Mouse (Mus musculus): Measurements from ENCODE around the gene Rhbdl2.
A peak's percentile ranks its signal among the peaks of the same experiment; 100 is the strongest.

Gene Rhbdl2

DNA sequence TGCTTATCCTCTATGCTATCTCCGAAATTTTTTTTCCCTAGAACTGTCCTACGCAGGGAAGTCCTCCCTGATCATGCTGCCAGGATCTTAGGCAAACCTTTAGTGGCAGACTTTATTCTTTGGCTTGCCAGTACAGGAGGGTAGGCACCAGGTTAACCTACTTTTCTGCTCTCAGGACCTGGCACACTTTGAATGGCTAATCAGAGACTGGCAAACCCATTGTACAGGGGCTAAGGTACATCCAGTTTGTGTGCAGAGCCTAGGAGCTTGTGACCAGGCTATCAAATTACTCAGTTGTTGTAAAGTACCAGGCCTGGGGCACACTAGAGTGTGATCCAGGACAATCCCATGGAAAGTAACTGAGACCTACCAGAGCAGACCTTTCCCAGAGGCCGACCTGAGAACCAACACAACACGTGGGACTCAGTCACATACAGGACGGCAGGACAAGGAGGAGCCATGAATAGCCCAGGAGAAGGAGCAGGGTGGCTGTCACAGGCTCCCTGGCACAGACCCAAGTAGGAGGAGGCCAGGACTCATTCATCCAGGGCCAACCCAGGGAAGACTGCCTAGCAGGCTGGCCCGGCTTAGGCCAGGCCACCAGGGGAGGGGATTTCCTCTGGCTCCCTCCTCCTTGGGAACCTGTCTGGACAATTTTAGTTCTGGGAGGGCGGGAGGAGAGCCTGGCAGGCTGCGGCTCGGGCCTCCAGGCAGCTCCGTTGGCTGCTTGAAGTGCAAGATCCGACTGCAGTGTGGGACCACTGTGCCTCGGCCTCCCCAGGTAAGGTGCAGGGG is at the start of gene Rhbdl2:
TSS of gene Rhbdl2 (plus strand) at position 684 of the 795 bp plus-strand sequence.
- DNase-seq (ENCODE audit: low spot score), result peak; percentile 59

DNA sequence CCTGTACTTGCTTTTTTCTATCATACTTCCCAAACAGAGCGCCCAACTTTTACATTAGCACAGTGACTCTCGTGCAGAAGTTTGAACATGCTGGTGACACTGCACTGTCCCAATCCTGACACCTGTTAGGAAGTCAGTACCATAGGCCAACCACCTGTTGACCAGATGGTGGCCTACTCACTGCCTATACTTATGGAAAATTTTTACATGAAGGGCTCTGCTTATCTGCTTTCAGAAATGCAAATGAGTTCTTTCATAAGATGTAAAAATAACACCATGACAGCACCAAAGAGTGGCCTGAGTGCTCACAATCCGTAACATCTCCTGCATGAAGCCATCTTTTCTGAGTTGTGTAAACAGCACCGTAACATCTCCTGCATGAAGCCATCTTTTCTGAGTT is 49.0 kb upstream of the Rhbdl2 start:
- no peak for DNase-seq (ENCODE audit: low spot score)

DNA sequence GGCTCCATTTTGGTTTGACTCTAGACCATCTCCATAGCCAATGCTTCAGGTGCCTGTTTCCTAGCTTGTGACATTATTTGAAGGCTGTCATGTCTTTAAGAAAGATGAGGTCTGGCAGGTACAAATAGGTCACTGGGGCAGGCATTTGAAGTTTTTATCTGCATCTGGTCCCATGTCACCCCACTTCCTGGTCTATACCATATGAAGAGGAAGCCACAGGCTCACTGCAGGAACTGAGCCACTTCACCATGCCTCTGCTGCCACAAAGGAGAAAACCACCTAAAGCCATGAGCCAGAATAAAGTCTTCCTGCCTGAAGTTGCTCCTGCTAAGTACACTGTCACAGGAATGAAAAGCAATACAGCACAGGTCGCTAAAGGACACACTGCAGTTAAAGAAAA is 44.8 kb upstream of the Rhbdl2 start:
- DNase-seq (ENCODE audit: low spot score), result no peak

DNA sequence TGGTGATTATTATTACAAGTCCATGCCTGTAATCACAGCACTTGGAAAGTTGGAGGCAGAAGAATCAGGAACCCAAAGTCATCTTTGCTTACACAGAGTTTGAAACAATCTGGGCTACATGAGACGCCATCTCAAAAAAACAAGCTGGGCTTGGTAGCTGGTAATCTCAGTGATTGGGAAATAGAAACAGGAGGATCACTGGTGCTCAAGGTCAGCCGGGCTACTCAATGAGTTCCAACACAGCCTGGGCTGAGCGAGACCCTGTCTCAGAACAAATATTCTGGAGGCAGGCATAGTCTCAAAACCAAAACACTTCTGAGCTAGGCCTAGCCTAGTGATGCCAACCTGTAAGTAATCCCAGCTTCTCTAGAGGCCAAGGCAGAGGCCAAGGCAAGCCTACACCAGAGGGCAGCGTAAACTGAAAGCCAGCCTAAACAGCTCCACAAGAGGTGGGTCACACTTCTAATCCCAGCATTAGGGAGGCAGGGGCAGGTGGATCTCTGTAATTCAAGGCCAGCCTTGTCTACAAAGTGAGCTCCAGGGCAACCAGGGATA is 42.4 kb upstream of the Rhbdl2 start:
- no peak for DNase-seq (ENCODE audit: low spot score)

DNA sequence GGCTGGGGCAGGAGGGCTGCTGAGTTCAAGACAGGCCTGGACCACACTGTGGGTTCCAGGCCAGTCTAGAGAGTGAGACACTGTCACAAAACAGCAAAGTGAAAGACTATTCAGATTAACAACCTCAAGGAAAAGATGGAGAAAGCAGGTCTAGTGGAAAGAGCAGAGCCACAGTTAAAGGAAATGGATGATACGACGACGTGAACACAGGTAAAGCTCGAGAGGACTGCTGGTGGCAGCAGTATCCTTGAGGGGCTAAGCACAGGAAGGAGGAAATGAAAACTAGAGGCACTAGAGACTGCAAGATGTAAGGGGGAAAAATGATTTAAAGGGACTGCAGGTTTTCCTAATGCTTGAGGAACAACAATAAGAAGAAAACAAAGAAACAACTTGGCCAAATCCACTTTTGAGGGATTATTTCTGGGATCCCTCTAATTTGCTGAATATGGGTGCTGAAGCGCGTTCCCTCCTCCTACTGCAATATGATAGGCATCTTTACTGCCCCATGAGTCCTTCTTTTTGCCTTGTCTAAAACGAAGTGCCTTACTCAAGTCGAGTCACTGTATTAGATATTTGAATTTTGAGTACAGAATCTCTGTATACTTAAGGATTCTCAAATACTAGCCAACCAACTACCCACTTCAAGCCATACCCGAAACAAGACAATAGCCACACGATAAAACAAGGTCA is 38.8 kb upstream of the Rhbdl2 start:
- no peak for DNase-seq (ENCODE audit: low spot score)

DNA sequence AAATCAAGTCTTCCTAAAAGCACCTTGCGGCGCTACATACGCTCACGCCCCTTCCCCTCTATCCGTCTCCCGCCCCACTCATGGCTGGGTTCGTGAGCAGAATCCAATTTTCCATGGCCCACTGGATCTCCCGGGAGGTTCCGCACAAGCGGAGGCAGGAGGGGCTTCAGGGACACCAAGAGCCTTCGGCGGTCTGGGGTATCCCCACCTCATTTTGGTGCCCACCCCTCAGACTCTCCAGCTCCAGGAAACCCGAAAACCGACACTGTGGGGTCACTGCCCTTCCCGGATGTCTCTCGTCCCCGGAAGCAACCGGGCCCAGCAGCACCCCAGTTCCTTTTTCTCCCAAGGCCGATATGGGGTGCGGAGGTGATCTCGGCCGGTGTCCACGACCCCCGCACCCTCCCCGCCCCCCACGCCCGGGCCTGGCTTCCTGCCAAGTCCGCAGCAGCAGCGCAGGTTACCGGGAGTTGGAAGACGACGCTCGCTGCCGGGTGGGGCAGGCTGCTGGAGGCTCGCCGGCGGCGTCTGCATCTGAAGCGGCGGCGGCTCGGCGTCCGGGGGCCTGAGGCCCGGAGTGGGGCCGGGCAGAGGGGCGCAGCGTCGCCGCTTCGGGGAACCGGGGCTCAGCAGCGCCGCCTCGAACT is 38.1 kb upstream of the Rhbdl2 start:
- peak; percentile 42 for DNase-seq (ENCODE audit: low spot score)

DNA sequence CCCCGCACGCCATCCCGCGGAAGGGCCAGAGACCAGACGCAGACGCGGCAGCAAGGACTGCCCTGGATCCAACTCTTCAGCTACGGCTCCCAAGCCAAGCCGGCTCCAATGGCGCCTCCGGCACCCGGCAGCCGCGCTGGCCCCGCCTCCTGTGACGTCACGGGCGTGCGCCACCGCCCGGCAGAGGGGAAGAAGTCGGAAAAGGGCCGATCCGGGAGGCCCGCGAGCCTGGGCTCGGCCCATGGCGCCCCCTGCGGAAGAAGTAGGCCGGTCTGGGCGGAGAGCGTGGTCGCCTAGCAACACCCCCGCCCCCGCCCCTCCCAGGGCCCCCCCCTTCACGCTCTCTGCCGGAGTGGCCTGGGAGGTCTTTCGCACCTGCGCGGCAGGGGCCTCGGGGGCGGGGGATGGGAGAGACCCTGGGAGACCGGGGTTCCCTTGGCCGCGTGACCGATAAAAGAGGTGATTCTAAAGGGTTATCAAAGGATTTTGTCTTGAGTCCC is 37.5 kb upstream of the Rhbdl2 start, which contains the start of gene Akirin1:
TSS of gene Akirin1 (minus strand) at position 194 of the 500 bp plus-strand sequence.
- peak; percentile 99 for DNase-seq (ENCODE audit: low spot score)

DNA sequence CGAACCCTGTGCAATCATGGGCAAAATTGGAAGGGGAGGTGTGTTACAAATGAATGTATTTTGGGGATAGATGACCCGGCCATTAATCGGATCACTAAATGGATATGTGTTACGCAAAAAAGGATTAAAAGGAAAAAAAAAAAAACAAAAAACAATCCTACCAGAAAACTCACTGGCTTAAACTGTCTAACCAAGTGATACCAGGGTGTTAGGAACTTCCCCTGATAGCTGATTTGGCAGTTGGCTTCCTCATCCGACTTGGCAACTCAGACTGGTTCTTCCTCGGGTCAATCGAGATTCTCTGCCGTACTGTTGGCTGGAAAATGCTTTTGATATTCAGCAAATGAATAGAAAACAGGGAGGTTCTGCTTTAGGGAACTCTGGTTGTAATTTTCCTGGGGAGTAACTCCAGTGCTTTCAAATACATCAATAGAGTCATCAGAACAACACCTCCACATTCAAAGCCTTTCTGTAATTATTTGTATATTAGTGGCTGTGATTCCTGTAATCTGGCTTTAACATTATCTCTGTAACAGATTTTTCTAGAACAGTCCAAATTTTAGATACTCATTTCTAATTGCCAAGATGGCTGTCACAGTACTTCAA is 36.9 kb upstream of the Rhbdl2 start:
- DNase-seq (ENCODE audit: low spot score), result no peak

DNA sequence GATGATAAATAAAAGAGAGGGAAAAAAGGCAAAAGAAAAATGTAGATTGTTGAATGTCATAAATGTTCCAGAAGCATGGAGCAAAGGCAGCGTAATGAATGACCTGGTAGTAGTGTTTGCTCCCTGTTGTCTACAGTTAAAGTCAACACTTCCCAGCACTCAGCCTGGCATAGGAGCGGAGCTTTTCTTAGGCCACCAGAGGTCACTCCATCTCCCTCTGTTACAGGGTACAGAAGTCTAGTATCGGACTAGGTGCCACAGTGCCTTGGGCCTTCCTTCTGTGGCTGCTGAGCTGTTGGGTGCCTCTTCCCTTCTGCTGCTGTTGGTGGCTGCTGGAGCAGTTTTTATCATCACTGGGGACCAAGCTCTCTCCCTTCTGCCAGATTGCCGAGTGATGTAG is 29.4 kb upstream of the Rhbdl2 start:
- no peak for DNase-seq (ENCODE audit: low spot score)

DNA sequence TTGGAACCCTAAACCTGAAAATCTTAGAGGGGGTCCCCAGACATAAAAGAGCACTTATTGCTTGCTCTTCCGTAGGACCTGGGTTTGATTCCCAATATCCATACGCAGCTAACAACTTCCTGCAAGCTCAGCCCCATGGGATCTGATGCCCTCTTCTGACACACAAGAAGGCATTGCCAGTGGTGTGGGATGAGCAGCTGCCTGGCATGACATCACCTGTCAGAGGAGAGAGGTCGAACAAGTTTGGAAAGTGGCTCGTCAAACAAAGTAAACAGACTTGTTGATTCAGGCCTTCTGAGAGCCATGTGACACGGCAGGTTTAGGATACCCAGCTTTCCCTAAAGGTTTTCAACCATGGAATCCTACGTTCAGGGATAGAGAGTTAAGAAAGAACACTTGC is 22.6 kb upstream of the Rhbdl2 start:
- no peak for DNase-seq (ENCODE audit: low spot score)

DNA sequence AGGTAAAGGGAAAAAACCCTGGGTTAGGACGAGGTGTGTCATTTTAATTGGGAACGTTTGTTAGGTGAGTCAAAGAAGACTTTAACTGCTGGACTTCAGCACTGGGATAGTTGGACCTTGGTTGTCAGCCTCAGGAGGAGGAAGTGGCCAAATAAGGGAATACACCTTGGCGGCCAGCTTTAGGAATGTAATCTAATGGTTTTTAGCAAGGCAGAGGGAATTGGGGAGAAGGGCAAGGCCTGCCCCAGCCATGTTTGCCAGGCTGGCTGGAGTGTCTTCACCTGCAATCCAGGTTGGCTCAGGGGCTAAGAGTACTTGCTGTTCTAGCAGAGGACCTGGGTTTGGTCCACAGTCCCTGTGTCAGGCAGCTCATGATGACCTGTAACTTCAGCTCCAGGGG is 19.9 kb upstream of the Rhbdl2 start:
- no peak for DNase-seq (ENCODE audit: low spot score)

DNA sequence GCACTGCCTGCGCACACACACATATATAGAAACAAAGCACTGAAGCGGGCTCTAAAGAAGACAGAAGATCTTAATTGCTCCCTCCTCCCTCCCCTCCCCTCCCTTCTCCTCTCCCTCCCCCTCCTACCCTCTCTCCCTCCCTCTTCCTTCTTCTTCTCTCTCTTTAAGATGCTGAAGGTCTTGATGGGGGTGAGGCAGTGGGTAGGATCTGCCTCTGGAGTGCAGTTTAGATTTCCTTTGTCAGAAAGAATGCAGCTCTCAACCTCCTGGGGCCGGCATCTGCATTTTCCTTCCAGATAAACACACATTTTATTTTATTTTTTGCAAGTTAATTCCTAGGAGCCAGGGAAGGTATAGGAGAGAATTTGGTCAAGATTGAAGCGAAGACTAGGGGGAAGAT is 19.4 kb upstream of the Rhbdl2 start:
- DNase-seq (ENCODE audit: low spot score), result no peak

DNA sequence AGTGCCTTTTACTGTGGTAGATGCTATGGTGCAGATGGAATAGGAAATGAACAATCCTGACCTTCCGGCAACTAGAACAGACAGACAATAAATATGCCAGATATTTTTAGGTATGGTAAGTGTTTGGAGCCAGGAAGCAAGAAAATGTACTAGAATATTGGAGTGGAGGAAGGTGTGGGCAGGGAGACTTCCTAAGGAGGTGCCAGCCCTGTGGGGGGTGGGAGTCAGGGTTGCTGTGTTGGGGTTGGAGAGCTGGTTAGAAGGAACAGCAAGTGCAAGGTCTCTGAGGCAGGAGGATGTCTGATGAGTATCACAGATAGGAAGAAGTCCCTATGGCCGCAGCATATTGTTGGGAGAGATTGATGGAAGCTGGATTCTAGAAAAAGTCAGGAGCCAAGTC is 5.0 kb downstream of the Rhbdl2 start:
- no peak for DNase-seq (ENCODE audit: low spot score)

DNA sequence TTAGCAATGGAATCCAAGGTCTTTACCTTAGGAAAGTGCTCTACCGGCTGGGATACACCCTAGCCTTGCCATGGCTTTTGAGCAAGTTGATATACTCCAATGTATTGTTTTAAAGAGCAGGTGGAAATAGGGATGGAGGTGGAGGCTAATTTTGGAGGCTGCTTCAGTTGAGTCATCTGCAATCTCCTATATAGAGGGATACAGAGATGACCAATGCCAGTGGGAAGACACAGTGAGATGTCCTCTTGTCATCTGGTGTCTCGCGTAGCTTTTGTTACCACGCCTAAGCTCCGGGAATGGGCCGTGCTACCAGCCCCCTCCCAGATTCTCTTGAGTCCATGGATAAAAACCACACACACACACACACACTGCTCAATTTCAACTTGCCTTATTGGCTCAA is 5.5 kb downstream of the Rhbdl2 start:
- DNase-seq (ENCODE audit: low spot score), result no peak

DNA sequence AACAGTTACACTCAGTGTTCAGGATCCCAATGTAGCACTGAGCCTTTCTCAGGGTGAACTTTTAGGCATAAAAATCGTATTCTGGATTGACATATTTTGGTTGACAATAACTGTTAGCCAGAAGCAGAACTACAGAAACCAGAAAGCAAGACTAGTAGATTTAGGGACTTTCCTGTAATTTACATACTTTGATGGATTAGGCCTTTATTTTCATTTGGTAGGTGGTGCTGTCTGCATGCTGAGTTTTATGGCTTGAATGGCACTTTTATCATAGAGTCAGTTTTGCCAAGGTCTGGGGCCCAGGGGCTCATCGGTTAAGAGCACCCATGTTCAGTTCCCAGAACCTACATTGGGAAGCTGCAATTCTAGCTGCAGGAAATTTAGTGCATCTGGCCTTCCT is 7.4 kb downstream of the Rhbdl2 start:
- DNase-seq (ENCODE audit: low spot score), result no peak

DNA sequence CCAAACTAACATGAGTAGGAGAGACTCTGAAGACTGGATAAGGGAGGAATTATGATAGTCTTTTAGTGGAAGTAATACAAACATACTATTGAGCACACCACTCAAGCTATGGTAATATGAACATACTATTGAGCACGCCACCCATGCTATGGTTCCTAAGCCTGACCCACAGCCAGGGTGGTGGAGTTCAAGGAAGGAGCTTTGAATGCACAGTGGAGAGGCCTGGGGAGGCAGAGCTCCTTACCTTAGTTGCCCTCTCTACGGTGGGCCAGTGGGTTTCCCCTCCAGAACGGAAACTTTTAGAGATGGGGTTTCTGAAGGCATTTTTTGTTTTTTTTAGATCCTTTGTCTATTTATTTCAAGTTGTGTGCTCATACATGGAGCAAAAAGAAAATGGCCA is 9.7 kb downstream of the Rhbdl2 start:
- no peak for DNase-seq (ENCODE audit: low spot score)

DNA sequence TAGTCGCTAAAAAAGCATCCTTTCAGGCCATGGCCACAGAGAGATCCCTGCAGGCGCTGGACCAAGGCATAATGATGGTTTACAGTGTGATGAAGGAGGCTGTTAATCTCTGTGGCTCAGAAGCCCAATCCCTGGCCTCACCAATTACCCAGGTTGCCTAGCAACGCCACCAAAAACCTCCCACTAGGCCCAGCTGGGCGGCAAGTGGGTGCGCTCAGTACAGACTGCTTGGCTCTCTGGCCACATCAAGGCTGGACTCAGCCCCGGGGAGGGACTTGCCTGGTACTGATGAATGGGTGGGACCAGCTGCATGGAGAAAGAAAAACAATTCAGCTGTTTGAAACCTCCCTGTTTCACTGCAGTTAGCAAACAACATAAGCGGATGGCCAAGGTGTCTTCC is 10.2 kb downstream of the Rhbdl2 start:
- DNase-seq (ENCODE audit: low spot score), result no peak

DNA sequence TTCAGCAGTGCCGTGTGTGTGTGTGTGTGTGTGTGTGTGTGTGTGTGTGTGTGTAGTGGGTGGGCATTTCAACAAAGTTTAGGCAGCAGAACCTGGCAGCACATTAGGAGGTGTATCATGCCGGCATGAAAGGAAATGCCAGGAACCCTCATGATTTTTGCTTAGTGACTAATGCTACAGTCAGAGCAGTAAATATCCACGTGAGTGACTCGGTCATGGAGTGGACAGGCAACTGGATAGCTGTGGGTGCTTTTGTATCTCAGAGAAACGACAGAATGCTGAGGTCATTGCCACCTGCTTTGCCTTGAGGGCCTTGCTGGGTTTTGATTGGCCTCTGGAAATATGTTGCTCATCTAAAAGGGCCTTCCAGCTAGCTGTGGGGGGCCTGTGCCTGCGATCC is 16.0 kb downstream of the Rhbdl2 start:
- DNase-seq (ENCODE audit: low spot score), result no peak

DNA sequence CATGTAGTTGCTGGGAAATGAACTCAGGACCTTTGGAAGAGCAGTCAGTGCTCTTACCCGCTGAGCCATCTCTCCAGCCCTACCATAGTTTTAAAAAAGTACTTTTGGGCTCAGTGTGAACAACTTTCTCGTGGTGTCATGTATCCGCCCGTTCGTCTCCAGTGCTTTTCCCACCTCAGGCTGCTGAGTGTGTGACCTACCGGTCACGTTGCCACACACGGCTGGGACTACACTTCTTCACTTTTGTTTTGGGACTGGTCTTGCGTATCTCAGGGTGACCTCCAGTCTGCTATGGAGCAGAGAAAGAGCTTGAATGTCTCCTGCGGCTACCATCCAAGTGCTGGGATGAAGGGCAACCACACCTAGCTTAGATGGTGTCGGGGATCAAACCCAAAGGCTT is 20.6 kb downstream of the Rhbdl2 start:
- no peak for DNase-seq (ENCODE audit: low spot score)

DNA sequence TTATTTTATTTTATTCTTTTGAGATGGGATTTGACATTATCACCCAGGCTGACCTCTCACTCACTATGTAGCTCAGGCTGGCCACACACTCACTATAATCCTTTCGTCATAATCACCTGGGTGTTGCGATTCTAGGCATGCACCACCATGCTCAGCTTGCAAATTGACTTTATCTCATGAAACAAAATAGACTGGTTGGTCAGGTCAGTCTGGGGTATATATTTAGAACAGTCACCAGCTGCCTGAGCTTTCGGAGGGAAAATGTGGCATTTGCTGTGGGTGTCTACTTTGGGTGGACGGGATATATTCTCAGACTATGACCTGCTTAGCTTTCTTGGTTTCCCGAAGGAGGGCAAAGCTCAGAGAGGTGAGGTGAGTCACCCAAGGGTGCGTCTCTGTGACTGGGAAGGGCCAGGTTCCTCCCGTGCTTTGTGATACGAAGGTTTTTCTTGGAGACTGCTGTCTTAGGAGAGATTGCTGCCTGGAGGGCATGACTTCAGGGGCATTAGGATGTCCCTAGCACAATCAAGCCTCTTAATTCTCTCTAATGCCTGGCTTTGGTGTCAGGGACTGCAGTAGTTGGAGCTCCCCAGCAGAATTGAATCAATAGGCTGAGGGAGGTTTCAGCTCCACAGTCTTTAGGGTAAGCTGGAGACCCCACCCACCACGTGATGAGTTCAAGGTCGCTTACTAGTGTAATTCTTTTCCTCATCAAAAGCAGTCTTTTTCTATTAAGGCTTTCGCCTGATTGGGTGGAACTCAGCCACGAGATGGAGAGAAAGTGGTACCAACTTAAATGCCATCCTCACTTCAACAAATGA is 23.0 kb downstream of the Rhbdl2 start:
- no peak for DNase-seq (ENCODE audit: low spot score)

DNA sequence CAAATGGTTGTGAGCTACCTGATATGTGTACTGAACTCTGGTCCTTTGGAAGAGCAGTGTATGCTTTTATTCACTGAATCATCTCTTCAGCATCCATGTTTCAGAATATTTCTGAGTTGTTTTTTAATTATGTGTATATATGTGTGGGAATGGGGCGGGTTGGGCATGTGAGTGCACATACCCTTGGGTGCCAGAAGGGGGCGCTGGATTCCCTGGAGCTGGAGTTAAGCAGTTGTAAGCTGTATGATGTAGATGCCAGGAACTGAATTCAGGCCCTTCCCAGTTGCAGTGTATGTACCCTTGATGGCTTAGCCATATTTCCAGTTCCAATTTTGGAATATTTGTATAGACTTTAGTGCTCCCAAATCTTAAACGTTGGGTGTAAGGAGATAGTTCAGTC is 24.9 kb downstream of the Rhbdl2 start:
- no peak for DNase-seq (ENCODE audit: low spot score)
